Mouse (Mus musculus): Measurements from ENCODE around the gene Tbck. TPM values are rescaled to one million over a fixed set of nuclear protein-coding genes. Genes with fewer than 3 reads are reported as not detected.
A peak's percentile ranks its signal among the peaks of the same experiment; 100 is the strongest.

The Tbck gene
- polyA plus RNA-seq, 1 experiment from 2014 or later, result 11.3 TPM

GRCm38 (mm10) chr3:132812356-132812755, 128.4 kb downstream of the Tbck start:
- H3K27ac ChIP-seq (ENCODE audit: low read length), result peak overlapping the region; percentile 32; the same call in 1 of the 2 replicates

GRCm38 (mm10) chr3:132813147-132813546, 129.2 kb downstream of the Tbck start:
- no peak for TF ChIP-seq EP300 (IDR thresholded peaks at IDR 0.05)
- TF ChIP-seq CTCF (IDR thresholded peaks at IDR 0.05), result no peak
- H3K4me3 ChIP-seq (ENCODE audit: low read depth, low read length), result no peak overlapping the region
- no peak overlapping the region for H3K9ac ChIP-seq (replicated peaks; ENCODE audit: low read depth)
- 58% methylated on average over 3 of the region's 3 CpGs for WGBS
- H3K4me1 ChIP-seq (ENCODE audit: insufficient read depth, low read depth, low read length), result no peaks in the 10 kb centered on the region; the same call in 1 of the 2 replicates
- H3K9me3 ChIP-seq (ENCODE audit: low read length), result no peaks in the 10 kb centered on the region
- H3K36me3 ChIP-seq (ENCODE audit: insufficient read depth, low read length), result no peaks in the 10 kb centered on the region
- H3K27me3 ChIP-seq (replicated peaks; ENCODE audit: insufficient read depth, low read length), result no peaks in the 10 kb centered on the region
- H3K4me2 ChIP-seq (replicated peaks; ENCODE audit: low read depth, low read length), result no peak overlapping the region
- no peak for DNase-seq (ENCODE audit: low spot score)
- no peak for ATAC-seq
- peak overlapping the region; percentile 51; the same call in 1 of the 2 replicates for H3K27ac ChIP-seq (ENCODE audit: low read length)

More at GRCm38 (mm10) chr3:132812356-132812755, 128.4 kb downstream of the Tbck start:
- Histone ChIP-seq H3K4me2 (replicated peaks; ENCODE audit: low read depth, low read length) (no peak overlapping the region), H3K4me1 (ENCODE audit: insufficient read depth, low read depth, low read length) (no peaks in the 10 kb centered on the region; the same call in 1 of the 2 replicates), H3K4me3 (ENCODE audit: low read depth, low read length) (no peak overlapping the region), H3K9ac (replicated peaks; ENCODE audit: low read depth) (no peak overlapping the region), H3K27me3 (replicated peaks; ENCODE audit: insufficient read depth, low read length) (no peaks in the 10 kb centered on the region), H3K9me3 (ENCODE audit: low read length) (no peaks in the 10 kb centered on the region), H3K36me3 (ENCODE audit: insufficient read depth, low read length) (no peaks in the 10 kb centered on the region)
- peak; percentile 93 for DNase-seq (ENCODE audit: low spot score)
- TF ChIP-seq CTCF (IDR thresholded peaks at IDR 0.05) (no peak), EP300 (IDR thresholded peaks at IDR 0.05) (peak; percentile 70)
- ATAC-seq, result peak; percentile 93
- 45% methylated on average over 5 of the region's 5 CpGs for WGBS

- no peaks in the 10 kb centered on the region; the same call in 1 of the 2 replicates for H3K4me1 ChIP-seq (ENCODE audit: insufficient read depth, low read depth, low read length)
- no peak for ATAC-seq
- 54% methylated on average over 9 of the region's 9 CpGs for WGBS
- TF ChIP-seq EP300 (IDR thresholded peaks at IDR 0.05), result no peak
- TF ChIP-seq CTCF (IDR thresholded peaks at IDR 0.05), result no peak
- no peak overlapping the region for H3K4me2 ChIP-seq (replicated peaks; ENCODE audit: low read depth, low read length)
- H3K9me3 ChIP-seq (ENCODE audit: low read length), result no peaks in the 10 kb centered on the region
- H3K27ac ChIP-seq (ENCODE audit: low read length), result peak overlapping the region; percentile 33; the same call in 1 of the 2 replicates
- no peak overlapping the region for H3K4me3 ChIP-seq (ENCODE audit: low read depth, low read length)
- no peaks in the 10 kb centered on the region for H3K36me3 ChIP-seq (ENCODE audit: insufficient read depth, low read length)
- H3K27me3 ChIP-seq (replicated peaks; ENCODE audit: insufficient read depth, low read length), result no peaks in the 10 kb centered on the region
- no peak for DNase-seq (ENCODE audit: low spot score)
- no peak overlapping the region for H3K9ac ChIP-seq (replicated peaks; ENCODE audit: low read depth)
Measured at GRCm38 (mm10) chr3:132813706-132814497, 130.0 kb downstream of the Tbck start.

- H3K36me3 ChIP-seq (ENCODE audit: insufficient read depth, low read length), result no peaks in the 10 kb centered on the region
- H3K4me3 ChIP-seq (ENCODE audit: low read depth, low read length), result no peak overlapping the region
- 0 out of 2 replicates have a peak overlapping the region, but pooled peaks have one; percentile 23 for H3K27ac ChIP-seq (ENCODE audit: low read length)
- no peaks in the 10 kb centered on the region for H3K27me3 ChIP-seq (replicated peaks; ENCODE audit: insufficient read depth, low read length)
- H3K9me3 ChIP-seq (ENCODE audit: low read length), result no peaks in the 10 kb centered on the region
- H3K4me2 ChIP-seq (replicated peaks; ENCODE audit: low read depth, low read length), result no peak overlapping the region
- H3K9ac ChIP-seq (replicated peaks; ENCODE audit: low read depth), result no peak overlapping the region
- H3K4me1 ChIP-seq (ENCODE audit: insufficient read depth, low read depth, low read length), result no peaks in the 10 kb centered on the region; the same call in 1 of the 2 replicates
- ATAC-seq (peak; percentile 37), DNase-seq (ENCODE audit: low spot score) (peak; percentile 40)
- TF ChIP-seq EP300 (IDR thresholded peaks at IDR 0.05) (no peak), CTCF (IDR thresholded peaks at IDR 0.05) (no peak)
- 74% methylated on average over 10 of the region's 10 CpGs for WGBS
Measured at GRCm38 (mm10) chr3:132814791-132815496, 131.0 kb downstream of the Tbck start.

- Histone ChIP-seq H3K4me3 (ENCODE audit: low read depth, low read length) (no peak overlapping the region), H3K4me2 (replicated peaks; ENCODE audit: low read depth, low read length) (no peak overlapping the region), H3K9me3 (ENCODE audit: low read length) (no peaks in the 10 kb centered on the region), H3K36me3 (ENCODE audit: insufficient read depth, low read length) (no peaks in the 10 kb centered on the region), H3K27me3 (replicated peaks; ENCODE audit: insufficient read depth, low read length) (no peaks in the 10 kb centered on the region), H3K27ac (ENCODE audit: low read length) (0 out of 2 replicates have a peak overlapping the region, but pooled peaks have one; percentile 23), H3K4me1 (ENCODE audit: insufficient read depth, low read depth, low read length) (no peaks in the 10 kb centered on the region; the same call in 1 of the 2 replicates), H3K9ac (replicated peaks; ENCODE audit: low read depth) (no peak overlapping the region)
- ATAC-seq (no peak), DNase-seq (ENCODE audit: low spot score) (no peak)
- no peak for TF ChIP-seq EP300 (IDR thresholded peaks at IDR 0.05)
- TF ChIP-seq CTCF (IDR thresholded peaks at IDR 0.05), result no peak
- WGBS, result 85% methylated on average over 4 of the region's 4 CpGs
Measured at GRCm38 (mm10) chr3:132815497-132816326, 131.8 kb downstream of the Tbck start.
